Mouse (Mus musculus) midbrain, embryonic 12.5 days (tissue): Measurements from ENCODE around the gene Hopx. TPM values are rescaled to one million over a fixed set of nuclear protein-coding genes. Genes with fewer than 3 reads are reported as not detected.
A peak's percentile ranks its signal among the peaks of the same experiment; 100 is the strongest.

Experiments used
- ATAC-seq: fragments of 200-750 bp; cut with Nextera tagmentation; 2 replicates; pipeline ENCODE4 v1.8.0; 2017; ENCODE audit warnings: low read depth, moderate TSS enrichment, moderate library complexity; ENCODE audit not compliant: low FRiP score
- H3K27ac ChIP-seq: fragments of 300-500 bp; sonication (generic); replicated peaks from 2 replicates; pipeline ENCODE4 v1.5.1; 2016; ENCODE audit warnings: mild to moderate bottlenecking
- H3K27me3 ChIP-seq: fragments of 300-500 bp; sonication (generic); 2 replicates; pipeline ENCODE4 v1.6.1; 2016; ENCODE audit warnings: mild to moderate bottlenecking
- H3K36me3 ChIP-seq: fragments of 300-500 bp; sonication (generic); 2 replicates; pipeline ENCODE4 v1.6.1; 2016
- H3K4me1 ChIP-seq: fragments of 300-500 bp; sonication (generic); 2 replicates; pipeline ENCODE4 v1.6.1; 2016
- H3K4me2 ChIP-seq: fragments of 300-500 bp; sonication (generic); replicated peaks from 2 replicates; pipeline ENCODE4 v1.6.1; 2016; ENCODE audit warnings: mild to moderate bottlenecking, moderate library complexity
- H3K4me3 ChIP-seq: fragments of 300-500 bp; sonication (generic); 2 replicates; pipeline ENCODE4 v1.5.1; 2016; ENCODE audit warnings: mild to moderate bottlenecking
- H3K9ac ChIP-seq: fragments of 300-500 bp; sonication (generic); replicated peaks from 2 replicates; pipeline ENCODE4 v1.6.1; 2016; ENCODE audit warnings: mild to moderate bottlenecking, moderate library complexity
- H3K9me3 ChIP-seq: fragments of 300-500 bp; sonication (generic); 2 replicates; pipeline ENCODE4 v1.6.1; 2016; ENCODE audit warnings: mild to moderate bottlenecking
- WGBS: fragments of 180-500 bp; shearing (Covaris S2); methylation state at CpG from one replicate; pipeline ENCODE4 v1.1.7; 2016; 5-methylcytosine and 5-hydroxymethylcytosine counted together
- polyA plus RNA-seq: library from polyadenylated mRNA; unstranded; fragments of >200 nt; fragmentation: Nextera tagmentation; extraction: Ambion mirVana; gene quantifications from 2 replicates; pipeline ENCODE4 v1.2.1, GENCODE M21; 2016

Gene Hopx
- polyA plus RNA-seq, 1 experiment from 2014 or later = not detected

DNA sequence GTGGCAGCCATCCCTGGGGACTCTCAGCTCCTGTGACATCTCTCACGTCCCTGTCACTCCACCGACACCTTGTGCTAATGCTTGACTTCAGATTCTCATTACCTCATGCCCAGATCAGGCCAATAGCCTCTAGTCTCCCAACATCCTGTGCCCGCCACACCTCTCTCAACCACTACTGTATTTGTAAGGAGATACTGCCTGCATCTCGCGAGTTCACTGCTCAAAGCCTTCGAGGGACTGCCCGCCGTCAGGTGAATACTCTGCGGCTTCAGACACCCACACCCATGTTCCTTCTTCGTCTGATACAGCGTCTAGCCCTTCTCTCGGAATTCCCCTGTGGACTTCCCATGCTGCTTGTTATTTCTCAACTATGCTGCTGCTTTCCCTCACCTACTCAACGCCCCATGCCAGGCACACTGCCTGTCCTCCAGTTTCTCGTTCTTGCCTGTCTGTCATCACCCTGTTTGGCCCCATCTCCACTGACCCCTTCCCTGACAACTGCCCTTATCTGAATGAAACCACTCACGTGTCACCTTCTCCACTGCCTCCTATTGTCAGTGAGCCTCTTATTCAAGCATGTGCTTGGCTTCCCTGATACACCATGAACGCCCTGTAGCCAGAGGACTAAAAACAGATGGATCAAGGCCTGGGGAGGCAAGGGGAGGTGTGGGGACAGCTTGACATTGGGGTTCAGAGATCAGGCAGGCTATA, 15.5 kb upstream of the Hopx start:
- Histone ChIP-seq H3K27me3 (peaks cover 85% of the 10 kb centered on the region), H3K4me1 (no peaks in the 10 kb centered on the region), H3K27ac (no peak overlapping the region), H3K4me2 (no peak overlapping the region), H3K4me3 (no peak overlapping the region), H3K9ac (no peak overlapping the region), H3K9me3 (0 out of 2 replicates have a peak, but pooled peaks cover 2% of the 10 kb centered on the region), H3K36me3 (no peaks in the 10 kb centered on the region)
- 77% methylated on average over 16 of the region's 16 CpGs for WGBS
- no peak for ATAC-seq

DNA sequence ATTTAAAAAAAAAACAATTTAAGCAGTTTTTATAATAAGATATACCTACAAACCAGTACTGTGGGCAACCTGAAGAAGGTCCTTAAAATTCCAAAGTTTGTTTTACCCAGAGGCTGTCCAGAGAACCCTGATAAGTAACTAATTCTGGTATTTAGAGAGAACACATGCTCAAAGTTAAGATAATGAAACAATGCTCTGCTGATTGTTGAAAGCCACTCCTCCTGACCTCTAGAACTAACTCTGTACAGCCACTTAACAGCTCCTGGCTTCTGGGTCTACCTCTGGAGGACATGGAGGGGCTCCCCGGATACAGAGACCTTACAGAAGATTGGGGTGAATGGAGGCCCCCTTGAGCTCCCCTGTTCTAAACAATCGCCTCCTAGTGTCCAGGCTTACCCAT, 15.0 kb upstream of the Hopx start:
- Histone ChIP-seq H3K27ac (no peak overlapping the region), H3K4me3 (no peak overlapping the region), H3K4me2 (no peak overlapping the region), H3K9me3 (0 out of 2 replicates have a peak, but pooled peaks cover 2% of the 10 kb centered on the region), H3K4me1 (no peaks in the 10 kb centered on the region), H3K9ac (no peak overlapping the region), H3K36me3 (no peaks in the 10 kb centered on the region), H3K27me3 (peaks cover 85% of the 10 kb centered on the region)
- no peak for ATAC-seq
- WGBS = 83% methylated on average over 2 of the region's 2 CpGs

DNA sequence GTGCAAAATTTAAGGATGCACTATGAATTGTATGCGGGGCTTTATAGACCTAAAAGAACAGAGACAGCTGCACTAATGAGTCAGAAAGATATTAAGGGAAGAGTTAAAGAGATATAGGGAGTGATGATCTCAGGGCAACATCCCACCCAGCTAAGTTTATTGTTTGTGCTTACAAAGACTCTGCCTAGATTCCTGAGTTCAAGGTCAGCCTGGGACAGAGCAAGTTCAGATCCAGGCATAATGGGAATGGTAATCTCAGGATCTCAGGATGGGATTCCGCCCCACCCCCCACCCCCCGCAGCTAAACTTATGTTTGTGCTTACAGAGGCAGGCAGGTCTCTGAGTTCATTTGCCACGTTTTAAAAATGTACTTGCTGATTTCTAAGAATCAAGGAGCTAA, 13.9 kb upstream of the Hopx start:
- Histone ChIP-seq H3K27ac (no peak overlapping the region), H3K36me3 (no peaks in the 10 kb centered on the region), H3K4me1 (no peaks in the 10 kb centered on the region), H3K4me3 (no peak overlapping the region), H3K9ac (no peak overlapping the region), H3K9me3 (0 out of 2 replicates have a peak, but pooled peaks cover 2% of the 10 kb centered on the region), H3K27me3 (peaks cover 86% of the 10 kb centered on the region), H3K4me2 (no peak overlapping the region)
- 93% methylated on average over 4 of the region's 4 CpGs for WGBS
- no peak for ATAC-seq

DNA sequence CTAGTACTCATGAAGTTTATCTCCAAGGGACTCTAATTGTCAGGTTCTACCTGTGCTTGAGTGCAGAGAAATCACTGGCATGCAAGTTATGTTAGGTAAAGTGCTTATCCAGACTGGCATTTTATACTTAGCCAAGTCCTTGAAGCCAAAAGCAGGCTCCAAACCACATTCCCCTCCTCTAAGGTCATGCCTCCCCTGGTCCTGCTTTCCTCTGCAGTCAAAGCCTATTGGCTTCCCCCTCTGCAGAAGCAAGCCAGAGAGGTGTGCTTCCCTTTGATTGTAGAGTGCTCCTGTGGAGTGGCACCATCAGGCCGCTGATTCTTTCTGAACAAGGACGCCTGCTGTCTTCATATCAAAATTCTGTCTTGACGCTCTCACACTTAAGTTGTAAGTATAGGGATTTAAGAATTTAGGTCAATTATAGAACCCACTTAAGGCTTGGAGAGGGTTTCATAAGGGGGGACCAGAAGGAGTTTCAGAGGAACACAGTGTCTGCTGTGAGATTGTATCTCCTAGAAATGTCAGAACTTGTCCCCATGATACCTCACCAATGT, 11.6 kb upstream of the Hopx start:
- Histone ChIP-seq H3K27me3 (peaks cover 80% of the 10 kb centered on the region), H3K9me3 (0 out of 2 replicates have a peak, but pooled peaks cover 2% of the 10 kb centered on the region), H3K4me2 (no peak overlapping the region), H3K4me3 (no peak overlapping the region), H3K27ac (no peak overlapping the region), H3K9ac (no peak overlapping the region), H3K36me3 (no peaks in the 10 kb centered on the region), H3K4me1 (peaks cover 23% of the 10 kb centered on the region)
- 93% methylated on average over 3 of the region's 3 CpGs for WGBS
- no peak for ATAC-seq

DNA sequence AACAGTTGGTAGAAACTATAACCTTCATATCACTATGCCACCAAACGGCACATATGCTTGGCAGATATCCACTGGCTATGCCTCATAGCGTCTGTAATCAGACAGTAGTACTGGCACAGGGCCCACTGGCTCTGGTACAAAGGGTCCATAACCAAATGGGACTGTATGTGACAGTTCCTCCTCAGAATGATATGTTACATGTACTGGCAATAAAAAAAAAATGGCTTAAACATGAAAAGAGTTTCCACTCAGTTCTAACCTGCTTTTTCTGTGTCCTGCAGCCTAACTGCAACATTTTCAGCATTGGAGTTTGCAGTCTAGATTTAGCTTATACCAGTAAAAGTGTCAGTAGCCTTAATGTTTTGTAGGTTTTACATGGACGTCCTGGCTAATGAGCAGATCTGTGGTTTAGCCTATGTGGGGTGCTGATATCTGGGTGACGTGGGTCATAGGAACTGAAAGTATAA, 9.9 kb upstream of the Hopx start:
- no peak overlapping the region for H3K4me2 ChIP-seq
- H3K36me3 ChIP-seq = no peaks in the 10 kb centered on the region
- no peak overlapping the region for H3K27ac ChIP-seq
- ATAC-seq = no peak
- H3K4me1 ChIP-seq = peaks cover 25% of the 10 kb centered on the region
- no peak overlapping the region for H3K4me3 ChIP-seq
- no peak overlapping the region for H3K9ac ChIP-seq
- H3K9me3 ChIP-seq = 0 out of 2 replicates have a peak, but pooled peaks cover 2% of the 10 kb centered on the region
- peaks cover 82% of the 10 kb centered on the region for H3K27me3 ChIP-seq
- WGBS = 79% methylated on average over 4 of the region's 4 CpGs

DNA sequence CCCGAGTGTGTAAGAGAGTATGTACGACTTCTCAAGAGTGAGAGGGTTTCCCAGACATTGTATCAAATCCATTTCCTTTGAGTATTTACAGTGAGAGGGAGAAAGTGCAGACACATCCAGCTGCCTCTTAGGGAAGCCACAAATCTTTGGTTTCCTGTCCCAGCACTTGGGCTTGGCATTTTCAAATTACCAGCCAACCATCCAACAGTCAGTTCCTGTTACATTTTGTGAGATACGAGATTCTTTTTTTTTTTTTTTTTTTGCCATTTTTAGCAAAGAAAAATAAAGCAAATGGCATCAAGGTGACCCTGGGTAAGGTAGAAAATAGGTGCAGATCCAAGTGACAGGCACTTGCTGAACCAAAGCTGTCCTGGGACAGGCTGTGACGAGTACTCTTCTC, 9.2 kb upstream of the Hopx start:
- Histone ChIP-seq H3K4me3 (no peak overlapping the region), H3K9me3 (0 out of 2 replicates have a peak, but pooled peaks cover 2% of the 10 kb centered on the region), H3K4me1 (peaks cover 25% of the 10 kb centered on the region), H3K9ac (no peak overlapping the region), H3K4me2 (no peak overlapping the region), H3K27ac (no peak overlapping the region), H3K36me3 (no peaks in the 10 kb centered on the region), H3K27me3 (peaks cover 85% of the 10 kb centered on the region)
- 88% methylated on average over 4 of the region's 4 CpGs for WGBS
- no peak for ATAC-seq

DNA sequence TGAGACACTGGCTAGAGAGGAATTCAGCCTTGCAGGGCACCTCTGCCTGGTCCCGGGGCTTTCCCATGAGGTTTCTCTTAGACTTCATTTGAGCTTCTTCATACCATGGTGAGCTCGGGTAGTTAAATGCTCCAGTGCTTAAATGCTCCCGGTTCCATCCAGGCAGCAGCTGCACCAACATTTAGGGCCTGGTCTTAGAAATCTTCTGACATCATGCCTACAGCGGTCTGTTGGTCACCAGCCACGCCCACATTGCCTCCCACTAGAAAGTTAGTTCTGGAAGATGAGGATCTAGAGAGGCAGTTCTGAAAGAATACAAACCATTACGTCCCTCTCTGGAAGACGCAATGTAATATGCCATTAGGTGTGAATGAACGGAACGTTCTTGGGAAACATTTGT, 8.7 kb upstream of the Hopx start:
- H3K36me3 ChIP-seq = no peaks in the 10 kb centered on the region
- WGBS = 56% methylated on average over 9 of the region's 9 CpGs
- H3K27ac ChIP-seq = no peak overlapping the region
- H3K9me3 ChIP-seq = no peaks in the 10 kb centered on the region
- H3K27me3 ChIP-seq = peaks cover 85% of the 10 kb centered on the region
- H3K9ac ChIP-seq = no peak overlapping the region
- no peak overlapping the region for H3K4me2 ChIP-seq
- H3K4me1 ChIP-seq = peaks cover 25% of the 10 kb centered on the region
- no peak for ATAC-seq
- H3K4me3 ChIP-seq = no peak overlapping the region

DNA sequence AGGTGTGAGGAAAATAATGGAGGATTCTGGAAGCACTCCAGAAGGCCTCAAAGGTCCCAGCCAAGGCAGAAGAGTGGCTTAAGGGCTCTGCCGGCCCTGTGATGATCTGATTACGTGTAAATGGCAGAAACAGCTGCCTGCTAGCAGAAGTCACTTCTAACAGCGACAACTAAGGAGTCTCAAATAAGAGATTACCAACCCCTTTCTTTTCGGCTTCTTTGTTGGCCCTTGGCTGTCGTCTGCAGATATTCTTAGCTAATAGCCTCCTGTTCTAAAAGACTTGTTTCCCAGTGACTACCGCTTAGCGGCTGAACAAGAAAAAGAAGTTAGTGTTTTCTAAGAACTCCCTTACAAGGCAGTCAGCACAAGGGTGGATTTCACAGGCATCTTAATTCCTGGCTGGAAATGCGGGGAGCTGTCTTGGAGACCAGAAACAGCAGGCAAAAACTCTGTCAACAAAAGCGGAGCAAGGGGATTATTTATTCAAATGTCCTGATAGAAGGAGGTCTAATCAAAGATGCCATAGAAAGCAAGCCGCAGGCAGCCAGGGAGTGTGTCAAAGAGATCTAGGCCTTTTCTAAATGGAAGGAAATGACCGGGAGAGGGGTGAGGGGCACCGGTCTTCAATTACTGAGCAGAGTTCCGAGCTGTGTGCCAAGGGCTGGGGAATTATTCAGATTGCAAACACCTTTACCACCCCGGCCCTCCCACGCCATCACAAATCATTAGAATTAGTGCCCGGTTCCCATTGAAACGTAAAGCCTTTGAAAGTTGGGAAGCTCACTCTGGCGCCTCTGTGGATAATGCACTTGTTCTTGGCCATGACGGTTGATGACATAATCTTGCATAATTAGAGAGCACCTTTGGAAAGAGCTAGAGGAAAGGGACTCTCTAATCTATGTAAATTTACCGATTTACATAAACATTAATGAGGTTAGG, 7.6 kb upstream of the Hopx start:
- peak; percentile 89 for ATAC-seq
- Histone ChIP-seq H3K9ac (no peak overlapping the region), H3K27ac (peak overlapping the region; percentile 56; the same call in 1 of the 2 replicates), H3K36me3 (no peaks in the 10 kb centered on the region), H3K9me3 (no peaks in the 10 kb centered on the region), H3K27me3 (peaks cover 89% of the 10 kb centered on the region), H3K4me2 (peak overlapping the region; percentile 41), H3K4me3 (no peak overlapping the region), H3K4me1 (peaks cover 25% of the 10 kb centered on the region)
- WGBS = 5% methylated on average over 20 of the region's 20 CpGs

DNA sequence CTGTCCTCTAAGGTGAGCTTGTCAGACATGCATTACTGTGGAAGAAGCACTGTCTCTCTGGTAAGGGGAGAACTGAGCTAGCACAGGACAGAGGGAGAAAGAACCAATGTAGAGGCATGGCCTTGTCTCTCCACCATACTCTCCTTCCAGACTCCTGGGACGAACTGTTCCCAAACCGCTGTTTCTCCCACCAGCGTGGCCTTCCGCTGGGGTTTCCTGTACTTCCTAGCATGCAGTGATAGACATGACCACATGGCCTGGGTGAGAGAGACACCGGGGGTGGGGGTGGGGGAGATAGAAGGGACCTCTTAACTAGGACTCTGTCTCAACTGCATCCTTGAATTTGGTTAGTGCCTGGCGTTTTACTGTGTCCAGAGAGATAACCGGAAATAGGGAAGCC, 5.8 kb upstream of the Hopx start:
- H3K27ac ChIP-seq = no peak overlapping the region
- no peak for ATAC-seq
- H3K4me1 ChIP-seq = peaks cover 27% of the 10 kb centered on the region
- no peak overlapping the region for H3K4me2 ChIP-seq
- H3K36me3 ChIP-seq = no peaks in the 10 kb centered on the region
- H3K9me3 ChIP-seq = no peaks in the 10 kb centered on the region
- 89% methylated on average over 7 of the region's 7 CpGs for WGBS
- H3K27me3 ChIP-seq = peaks cover 91% of the 10 kb centered on the region
- no peak overlapping the region for H3K9ac ChIP-seq
- no peak overlapping the region for H3K4me3 ChIP-seq

DNA sequence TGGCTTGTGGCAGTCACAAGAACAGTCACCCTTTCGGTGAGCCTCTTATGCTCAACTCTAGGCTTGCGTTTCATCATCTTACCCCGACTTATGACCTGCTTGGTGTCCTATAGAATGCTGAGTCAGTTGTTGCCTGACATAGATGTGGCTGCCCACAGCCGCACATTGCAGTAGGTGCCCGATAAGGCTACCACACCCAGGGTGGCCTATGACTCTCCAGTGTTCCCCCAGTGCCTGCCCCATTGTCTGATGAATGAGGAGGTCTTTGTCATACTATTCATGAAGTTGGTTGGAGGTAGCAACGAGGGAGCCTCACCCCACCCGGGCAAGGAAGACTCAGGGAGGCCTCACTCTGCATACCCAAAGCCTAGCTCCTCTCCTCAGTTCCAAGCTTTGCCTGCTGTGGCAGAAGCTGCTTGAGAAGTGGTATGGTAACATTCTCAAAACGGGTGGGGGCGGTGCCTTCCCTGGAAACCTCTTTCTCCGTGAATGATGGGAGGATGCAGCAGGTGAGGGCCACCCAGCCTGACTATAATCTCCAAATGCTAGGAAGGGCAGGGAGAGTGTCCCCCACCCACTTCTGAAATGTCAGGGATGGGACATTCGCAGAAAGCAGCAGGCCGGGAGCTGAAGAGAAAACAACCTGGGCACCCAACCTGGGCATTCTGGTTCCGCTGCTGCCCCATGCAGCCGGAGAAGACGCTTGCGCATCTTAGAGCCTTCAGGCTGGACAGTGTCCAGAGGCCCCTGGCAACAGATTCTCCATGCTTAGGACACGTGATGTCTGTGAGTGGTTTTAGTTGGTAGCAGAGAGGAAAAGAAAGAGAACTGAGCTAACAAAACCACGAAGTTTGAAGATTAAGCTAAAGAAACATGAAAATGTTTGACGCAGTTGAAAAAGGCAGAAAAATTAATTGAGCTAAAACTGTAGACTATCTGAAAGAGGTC, 4.8 kb upstream of the Hopx start:
- WGBS = 81% methylated on average over 19 of the region's 19 CpGs
- no peak for ATAC-seq
- no peak overlapping the region for H3K9ac ChIP-seq
- no peaks in the 10 kb centered on the region for H3K36me3 ChIP-seq
- H3K4me3 ChIP-seq = no peak overlapping the region
- H3K4me1 ChIP-seq = peaks cover 36% of the 10 kb centered on the region
- H3K27me3 ChIP-seq = peaks cover 91% of the 10 kb centered on the region
- H3K4me2 ChIP-seq = no peak overlapping the region
- no peaks in the 10 kb centered on the region for H3K9me3 ChIP-seq
- no peak overlapping the region for H3K27ac ChIP-seq

DNA sequence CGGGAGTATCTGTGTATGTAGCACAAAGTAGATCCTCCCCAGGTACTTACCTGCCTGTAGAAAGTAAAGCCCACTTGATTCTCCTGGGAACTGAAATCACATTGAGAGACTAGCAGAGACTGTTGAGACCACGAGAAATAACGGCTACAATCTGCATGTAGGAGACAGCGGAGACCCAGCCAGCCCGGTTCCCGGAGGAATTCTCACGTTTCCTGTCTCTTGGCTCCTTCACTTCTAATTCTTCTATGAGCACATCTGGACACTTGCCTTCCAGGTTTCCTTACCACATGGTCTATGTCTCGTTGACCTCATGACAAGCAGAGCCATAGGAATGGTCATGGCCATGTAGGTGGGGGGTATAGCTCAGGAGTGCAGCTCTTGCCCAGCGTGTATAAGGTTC, 811 bp upstream of the Hopx start:
- Histone ChIP-seq H3K9ac (no peak overlapping the region), H3K27ac (no peak overlapping the region), H3K4me2 (no peak overlapping the region), H3K27me3 (peaks cover 87% of the 10 kb centered on the region), H3K9me3 (no peaks in the 10 kb centered on the region), H3K4me1 (peaks cover 13% of the 10 kb centered on the region; the same call in 1 of the 2 replicates), H3K36me3 (no peaks in the 10 kb centered on the region), H3K4me3 (no peak overlapping the region)
- 87% methylated on average over 9 of the region's 9 CpGs for WGBS
- no peak for ATAC-seq
